Mouse (Mus musculus): ENCODE data around the gene Kif7. TPM values are rescaled to one million over a fixed set of nuclear protein-coding genes. Genes with fewer than 3 reads are reported as not detected.

The Kif7 gene
- polyA plus RNA-seq, 1 experiment from 2014 or later, result 1.9 TPM

DNA sequence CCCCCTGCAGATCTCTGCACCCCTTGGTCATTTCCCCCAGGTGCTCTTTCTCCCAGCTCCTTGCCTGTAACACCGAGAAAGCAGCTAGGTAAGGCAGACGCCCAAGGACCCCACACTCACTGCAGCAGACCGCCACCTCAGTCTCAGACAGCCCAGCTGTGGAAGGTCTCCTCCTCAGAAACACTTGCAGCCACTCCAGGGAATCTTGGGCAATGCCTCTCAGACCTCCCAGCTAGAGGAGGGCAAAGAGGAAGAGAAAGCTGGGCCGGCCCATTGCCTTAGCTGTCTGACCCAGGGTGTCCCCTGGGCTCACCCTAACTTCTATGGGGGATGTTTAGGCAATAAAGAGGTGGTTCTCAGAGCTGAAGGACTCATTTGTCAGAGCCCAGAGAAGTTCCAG, 17.1 kb upstream of the Kif7 start, which contains the start of gene Plin1:
TSS of gene Plin1 (minus strand) at position 282 of the 400 bp plus-strand sequence.
- ATAC-seq (replicated peaks; ENCODE audit: insufficient number of reproducible peaks, low FRiP score, low TSS enrichment), result no peak
- no peaks in the 10 kb centered on the region for H3K36me3 ChIP-seq (ENCODE audit: control insufficient read depth, insufficient read depth, low read length)
- no peak within 1 kb of the TSS for H3K4me2 ChIP-seq
- H3K4me1 ChIP-seq (ENCODE audit: control insufficient read depth, insufficient read depth, low read length), result no peaks in the 10 kb centered on the region
- H3K27me3 ChIP-seq (ENCODE audit: control insufficient read depth, insufficient read depth, low read length), result peaks cover 11% of the 10 kb centered on the region
- no peaks in the 10 kb centered on the region for H3K9me3 ChIP-seq (replicated peaks; ENCODE audit: control insufficient read depth, low read length)
- H3K9ac ChIP-seq (ENCODE audit: low read depth, low read length), result no peak within 1 kb of the TSS
- WGBS (ENCODE audit: insufficient replicate concordance), result 55% methylated on average over 4 of the region's 4 CpGs
- H3K4me3 ChIP-seq (ENCODE audit: low read depth, low read length), result no peak within 1 kb of the TSS
- H3K27ac ChIP-seq (ENCODE audit: low read depth, low read length), result no peak within 1 kb of the TSS

- no peak overlapping the region for H3K4me3 ChIP-seq (ENCODE audit: low read depth, low read length)
- H3K4me2 ChIP-seq, result no peak overlapping the region
- WGBS (ENCODE audit: insufficient replicate concordance), result 76% methylated on average over 13 of the region's 13 CpGs
- no peaks in the 10 kb centered on the region for H3K36me3 ChIP-seq (ENCODE audit: control insufficient read depth, insufficient read depth, low read length)
- H3K4me1 ChIP-seq (ENCODE audit: control insufficient read depth, insufficient read depth, low read length), result no peaks in the 10 kb centered on the region
- peaks cover 11% of the 10 kb centered on the region for H3K27me3 ChIP-seq (ENCODE audit: control insufficient read depth, insufficient read depth, low read length)
- no peaks in the 10 kb centered on the region for H3K9me3 ChIP-seq (replicated peaks; ENCODE audit: control insufficient read depth, low read length)
- H3K27ac ChIP-seq (ENCODE audit: low read depth, low read length), result no peak overlapping the region
- no peak for ATAC-seq (replicated peaks; ENCODE audit: insufficient number of reproducible peaks, low FRiP score, low TSS enrichment)
- no peak overlapping the region for H3K9ac ChIP-seq (ENCODE audit: low read depth, low read length)
Measured at GRCm38 (mm10) chr7:79731438-79731837, 15.9 kb upstream of the Kif7 start.

GRCm38 (mm10) chr7:79729743-79730370, 14.3 kb upstream of the Kif7 start:
- H3K9ac ChIP-seq (ENCODE audit: low read depth, low read length), result no peak overlapping the region
- ATAC-seq (replicated peaks; ENCODE audit: insufficient number of reproducible peaks, low FRiP score, low TSS enrichment), result no peak
- no peak overlapping the region for H3K4me2 ChIP-seq
- 54% methylated on average over 11 of the region's 11 CpGs for WGBS (ENCODE audit: insufficient replicate concordance)
- H3K27ac ChIP-seq (ENCODE audit: low read depth, low read length), result no peak overlapping the region
- H3K4me1 ChIP-seq (ENCODE audit: control insufficient read depth, insufficient read depth, low read length), result no peaks in the 10 kb centered on the region
- no peak overlapping the region for H3K4me3 ChIP-seq (ENCODE audit: low read depth, low read length)
- no peaks in the 10 kb centered on the region for H3K9me3 ChIP-seq (replicated peaks; ENCODE audit: control insufficient read depth, low read length)
- H3K27me3 ChIP-seq (ENCODE audit: control insufficient read depth, insufficient read depth, low read length), result peaks cover 11% of the 10 kb centered on the region
- no peaks in the 10 kb centered on the region for H3K36me3 ChIP-seq (ENCODE audit: control insufficient read depth, insufficient read depth, low read length)

DNA sequence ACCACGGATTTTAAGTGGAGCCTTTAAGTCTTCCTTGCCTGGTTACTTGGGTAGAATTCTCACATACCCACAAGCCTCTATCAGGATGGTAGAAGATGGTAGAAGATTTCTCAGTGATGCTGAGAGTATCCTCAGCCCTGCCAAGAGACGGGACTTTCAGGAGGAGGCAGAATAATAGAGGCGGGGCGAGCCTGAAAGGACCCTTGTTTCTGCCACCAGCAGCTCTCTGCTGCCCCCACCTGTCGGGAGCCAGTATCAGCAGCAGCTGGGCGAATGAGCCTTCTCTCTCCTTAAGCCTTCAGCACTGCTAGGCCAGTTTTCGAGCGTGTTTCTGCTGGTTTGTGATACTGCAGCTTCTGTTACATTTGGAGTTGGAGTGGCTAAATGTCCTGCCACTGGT, 13.6 kb upstream of the Kif7 start:
- H3K36me3 ChIP-seq (ENCODE audit: control insufficient read depth, insufficient read depth, low read length), result no peaks in the 10 kb centered on the region
- H3K27ac ChIP-seq (ENCODE audit: low read depth, low read length), result no peak overlapping the region
- H3K9ac ChIP-seq (ENCODE audit: low read depth, low read length), result no peak overlapping the region
- H3K9me3 ChIP-seq (replicated peaks; ENCODE audit: control insufficient read depth, low read length), result no peaks in the 10 kb centered on the region
- WGBS (ENCODE audit: insufficient replicate concordance), result 7% methylated on average over 8 of the region's 8 CpGs
- H3K4me1 ChIP-seq (ENCODE audit: control insufficient read depth, insufficient read depth, low read length), result no peaks in the 10 kb centered on the region
- ATAC-seq (replicated peaks; ENCODE audit: insufficient number of reproducible peaks, low FRiP score, low TSS enrichment), result no peak
- H3K4me2 ChIP-seq, result no peak overlapping the region
- H3K27me3 ChIP-seq (ENCODE audit: control insufficient read depth, insufficient read depth, low read length), result peaks cover 11% of the 10 kb centered on the region
- H3K4me3 ChIP-seq (ENCODE audit: low read depth, low read length), result no peak overlapping the region

- Histone ChIP-seq H3K4me2 (no peak overlapping the region), H3K27ac (ENCODE audit: low read depth, low read length) (no peak overlapping the region), H3K27me3 (ENCODE audit: control insufficient read depth, insufficient read depth, low read length) (peaks cover 11% of the 10 kb centered on the region), H3K4me3 (ENCODE audit: low read depth, low read length) (no peak overlapping the region), H3K36me3 (ENCODE audit: control insufficient read depth, insufficient read depth, low read length) (no peaks in the 10 kb centered on the region), H3K9ac (ENCODE audit: low read depth, low read length) (no peak overlapping the region), H3K9me3 (replicated peaks; ENCODE audit: control insufficient read depth, low read length) (no peaks in the 10 kb centered on the region), H3K4me1 (ENCODE audit: control insufficient read depth, insufficient read depth, low read length) (no peaks in the 10 kb centered on the region)
- no peak for ATAC-seq (replicated peaks; ENCODE audit: insufficient number of reproducible peaks, low FRiP score, low TSS enrichment)
- WGBS (ENCODE audit: insufficient replicate concordance), result 21% methylated on average over 6 of the region's 6 CpGs
Measured at GRCm38 (mm10) chr7:79728219-79728618, 12.7 kb upstream of the Kif7 start.

DNA sequence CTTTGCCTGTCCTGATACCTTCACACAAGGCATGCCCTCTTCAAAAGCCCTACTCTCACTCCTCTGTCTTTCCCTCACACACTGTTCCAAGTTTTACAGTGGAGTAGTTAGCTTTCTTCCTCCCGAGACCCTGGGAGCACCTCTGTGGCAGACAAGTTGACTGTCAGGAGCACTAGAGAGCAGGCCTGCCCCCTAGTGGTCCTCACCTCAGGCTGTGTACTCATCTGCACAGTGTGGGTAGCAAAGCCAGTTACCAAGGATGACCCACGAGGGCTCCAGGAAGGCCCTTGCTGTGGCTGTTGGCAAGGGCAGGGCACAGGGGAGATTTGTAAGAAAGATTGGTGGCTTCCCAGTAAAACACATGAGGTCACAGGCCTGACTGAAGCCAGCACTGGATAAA, 11.6 kb upstream of the Kif7 start:
- H3K4me3 ChIP-seq (ENCODE audit: low read depth, low read length), result no peak overlapping the region
- WGBS (ENCODE audit: insufficient replicate concordance), result 3% methylated on average over 2 of the region's 2 CpGs
- ATAC-seq (replicated peaks; ENCODE audit: insufficient number of reproducible peaks, low FRiP score, low TSS enrichment), result no peak

GRCm38 (mm10) chr7:79721386-79721977, 6.0 kb upstream of the Kif7 start:
- H3K36me3 ChIP-seq (ENCODE audit: control insufficient read depth, insufficient read depth, low read length), result no peaks in the 10 kb centered on the region
- H3K9ac ChIP-seq (ENCODE audit: low read depth, low read length), result peak overlapping the region; percentile 79
- peak overlapping the region; percentile 92 for H3K4me2 ChIP-seq
- peak; percentile 47; the same call in 1 of the 2 replicates for ATAC-seq (replicated peaks; ENCODE audit: insufficient number of reproducible peaks, low FRiP score, low TSS enrichment)
- H3K27me3 ChIP-seq (ENCODE audit: control insufficient read depth, insufficient read depth, low read length), result peaks cover 9% of the 10 kb centered on the region; the same call in 1 of the 2 replicates
- H3K4me1 ChIP-seq (ENCODE audit: control insufficient read depth, insufficient read depth, low read length), result peaks cover 2% of the 10 kb centered on the region; the same call in 1 of the 2 replicates
- peak overlapping the region; percentile 64 for H3K4me3 ChIP-seq (ENCODE audit: low read depth, low read length)
- H3K9me3 ChIP-seq (replicated peaks; ENCODE audit: control insufficient read depth, low read length), result no peaks in the 10 kb centered on the region
- H3K27ac ChIP-seq (ENCODE audit: low read depth, low read length), result 0 out of 2 replicates have a peak overlapping the region, but pooled peaks have one; percentile 6
- under 1% methylated on average over 48 of the region's 48 CpGs for WGBS (ENCODE audit: insufficient replicate concordance)

More for the DNA sequence above, 11.6 kb upstream of the Kif7 start:
- no peak overlapping the region for H3K9ac ChIP-seq (ENCODE audit: low read depth, low read length)
- no peak overlapping the region for H3K27ac ChIP-seq (ENCODE audit: low read depth, low read length)
- no peaks in the 10 kb centered on the region for H3K9me3 ChIP-seq (replicated peaks; ENCODE audit: control insufficient read depth, low read length)
- no peaks in the 10 kb centered on the region for H3K36me3 ChIP-seq (ENCODE audit: control insufficient read depth, insufficient read depth, low read length)
- H3K4me2 ChIP-seq, result no peak overlapping the region
- H3K27me3 ChIP-seq (ENCODE audit: control insufficient read depth, insufficient read depth, low read length), result peaks cover 18% of the 10 kb centered on the region
- peaks cover under 1% of the 10 kb centered on the region; the same call in 1 of the 2 replicates for H3K4me1 ChIP-seq (ENCODE audit: control insufficient read depth, insufficient read depth, low read length)

DNA sequence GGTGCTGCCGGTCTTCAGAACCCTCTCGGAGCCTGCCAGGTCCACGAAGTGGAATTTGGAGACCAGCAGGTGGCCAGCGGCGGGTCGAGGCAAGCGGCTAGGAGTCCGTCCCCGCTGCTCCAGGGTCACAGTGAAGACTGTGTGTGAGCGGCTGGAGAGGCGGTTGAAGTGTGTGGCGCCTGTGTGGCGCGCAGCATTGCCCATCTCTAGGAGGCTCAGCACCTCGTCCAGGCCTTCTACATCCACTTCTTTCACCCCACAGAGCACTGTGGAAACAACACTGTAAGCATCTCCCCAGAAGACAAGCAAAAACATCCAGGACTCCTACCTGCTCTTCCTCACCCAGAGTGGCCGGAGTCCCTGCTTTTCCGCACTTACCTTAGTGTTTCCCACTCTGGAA, 4.7 kb downstream of the Kif7 start:
- H3K4me1 ChIP-seq (ENCODE audit: control insufficient read depth, insufficient read depth, low read length), result peaks cover 10% of the 10 kb centered on the region
- H3K9me3 ChIP-seq (replicated peaks; ENCODE audit: control insufficient read depth, low read length), result no peaks in the 10 kb centered on the region
- peaks cover 32% of the 10 kb centered on the region for H3K27me3 ChIP-seq (ENCODE audit: control insufficient read depth, insufficient read depth, low read length)
- WGBS (ENCODE audit: insufficient replicate concordance), result 29% methylated on average over 17 of the region's 17 CpGs
- H3K4me3 ChIP-seq (ENCODE audit: low read depth, low read length), result peak overlapping the region; percentile 49
- H3K4me2 ChIP-seq, result peak overlapping the region; percentile 66
- H3K9ac ChIP-seq (ENCODE audit: low read depth, low read length), result peak overlapping the region; percentile 1; the same call in 1 of the 2 replicates
- ATAC-seq (replicated peaks; ENCODE audit: insufficient number of reproducible peaks, low FRiP score, low TSS enrichment), result no peak
- no peak overlapping the region for H3K27ac ChIP-seq (ENCODE audit: low read depth, low read length)
- no peaks in the 10 kb centered on the region for H3K36me3 ChIP-seq (ENCODE audit: control insufficient read depth, insufficient read depth, low read length)

Data from heart, embryonic 11.5 days (tissue).